Mouse (Mus musculus) layer of hippocampus, adult 18-20 months (tissue): Measurements from ENCODE around the gene Ugt1a10. TPM values are rescaled to one million over a fixed set of nuclear protein-coding genes. Genes with fewer than 3 reads are reported as not detected.

ENCODE experiments used
- DNase-seq, 2 experiments: peaks; one replicate each; pipeline ENCODE4 v3.0.0; 2022; ENCODE audit warnings: low spot score in 2 of 2
- microRNA-seq, 2 experiments: library from miRNA; unstranded; fragments of <30 nt; microRNA quantifications; one replicate each; pipeline ENCODE4 v1.2.0; 2021
- total RNA-seq, 2 experiments: library from RNA; stranded (reverse); gene quantifications; 2 replicates each; pipeline ENCODE4 v1.2.3; 2021

The Ugt1a10 gene
- total RNA-seq, 2 experiments from 2014 or later, result not detected

- no peak for DNase-seq
Observed at GRCm38 (mm10) chr1:88267489-88267888, 212.3 kb downstream of the Ugt1a10 start.

GRCm38 (mm10) chr1:88268070-88268469 is 212.9 kb downstream of the Ugt1a10 start:
- no peak for DNase-seq

Small RNA genes lying within 50 kb of the gene (microRNA-seq; reads per million reads assigned to microRNA genes)
- gene Gm25198, result 0 reads per million in 2 experiments

Other genes with a start within 250 kb of the Ugt1a10 start
- 100 to 1,000 TPM in 1 of 2 experiments, 10 to 100 TPM in 1; 92.0 to 100 TPM for gene Dgkd, start 202.1 kb upstream of the Ugt1a10 start, total RNA-seq
- gene Usp40, start 46.8 kb upstream of the Ugt1a10 start, total RNA-seq, result 10 to 100 TPM; 18.4 to 19.8 TPM
- gene Ugt1a9, start 15.4 kb downstream of the Ugt1a10 start, total RNA-seq, result not detected
- gene Ugt1a8, start 32.4 kb downstream of the Ugt1a10 start, total RNA-seq, result not detected
- 1 to 10 TPM in 1 of 2 experiments, under 1 TPM in 1; 0.20 to 1.4 TPM for gene Ugt1a7c, start 39.7 kb downstream of the Ugt1a10 start, total RNA-seq
- gene Ugt1a6b, start 47.9 kb downstream of the Ugt1a10 start, total RNA-seq, result not detected
- gene Ugt1a6a, start 79.4 kb downstream of the Ugt1a10 start, total RNA-seq, result 1 to 10 TPM; 1.6 TPM
- under 1 TPM in 1 of 2 experiments, not detected in 1; 0.25 TPM for gene Ugt1a5, start 110.6 kb downstream of the Ugt1a10 start, total RNA-seq
- gene Ugt1a2, start 145.2 kb downstream of the Ugt1a10 start, total RNA-seq, result not detected
- 1 to 10 TPM; 2.9 to 3.2 TPM for gene Dnajb3, start 150.4 kb downstream of the Ugt1a10 start, total RNA-seq
- gene Ugt1a1, start 156.6 kb downstream of the Ugt1a10 start, total RNA-seq, result not detected
- gene Mroh2a, start 171.6 kb downstream of the Ugt1a10 start, total RNA-seq, result under 1 TPM in 1 of 2 experiments, not detected in 1; 0.52 TPM
- 10 to 100 TPM; 33.1 to 39.1 TPM for gene Hjurp, start 222.2 kb downstream of the Ugt1a10 start, total RNA-seq
- under 1 TPM in 1 of 2 experiments, not detected in 1; 0.08 TPM for gene Trpm8, start 222.3 kb downstream of the Ugt1a10 start, total RNA-seq